Mouse (Mus musculus) E14TG2a.4 (cell line): ENCODE measurements around the gene Fshr.

Source experiments
- H3K27me3 ChIP-seq: 2 replicates; pipeline ENCODE4 v1.6.1; 2014; ENCODE audit warnings: low read length, control low read depth; ENCODE audit not compliant: insufficient read depth
- H3K36me3 ChIP-seq: 2 replicates; pipeline ENCODE4 v1.6.1; 2014; ENCODE audit warnings: low read length, control low read depth; ENCODE audit not compliant: insufficient read depth
- H3K4me1 ChIP-seq: replicated peaks from 2 replicates; pipeline ENCODE4 v1.6.1; 2014; ENCODE audit warnings: low read depth, low read length, control low read depth
- H3K4me3 ChIP-seq: replicated peaks from 2 replicates; pipeline ENCODE4 v1.5.1; 2014; ENCODE audit warnings: mild to moderate bottlenecking, low read length
- H3K9me3 ChIP-seq: 2 replicates; pipeline ENCODE4 v1.6.1; 2014; ENCODE audit warnings: low read length, control low read depth
- CTCF ChIP-seq: conservative IDR thresholded peaks from 2 replicates; pipeline ENCODE4 v1.5.1; 2014; ENCODE audit warnings: low read length
- NANOG ChIP-seq: IDR thresholded peaks from 2 replicates; pipeline ENCODE4 v1.6.1; 2014; ENCODE audit warnings: borderline replicate concordance, low read length, mixed read lengths
- POU5F1 ChIP-seq: IDR thresholded peaks from 2 replicates; pipeline ENCODE4 v1.6.1; 2014; ENCODE audit warnings: low read length, borderline replicate concordance

Fshr gene

DNA sequence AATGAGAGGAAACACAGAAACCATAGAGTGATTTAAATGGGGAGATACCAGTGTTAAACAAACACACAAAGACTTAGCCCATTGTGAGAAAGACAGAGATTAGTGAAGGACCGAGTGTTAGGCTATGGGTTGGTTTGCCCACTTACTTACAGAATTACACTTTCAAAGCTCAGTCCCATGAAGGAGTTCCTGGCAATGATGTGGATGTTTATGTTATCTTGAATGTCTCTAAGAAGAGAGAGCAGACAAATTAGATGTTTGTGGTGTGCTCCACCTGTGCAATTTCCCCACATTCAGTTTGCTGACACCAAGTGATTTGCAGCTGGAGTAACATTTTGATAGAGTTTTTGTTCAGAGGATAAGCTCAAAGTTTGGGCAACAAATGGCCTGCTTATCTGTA is 191.4 kb downstream of the Fshr start:
- TF ChIP-seq POU5F1 (no peak), NANOG (no peak), CTCF (no peak)
- H3K36me3 ChIP-seq: no peaks in the 10 kb centered on the region
- H3K27me3 ChIP-seq: no peaks in the 10 kb centered on the region
- no peaks in the 10 kb centered on the region for H3K4me1 ChIP-seq
- H3K9me3 ChIP-seq: no peaks in the 10 kb centered on the region
- no peak overlapping the region for H3K4me3 ChIP-seq

DNA sequence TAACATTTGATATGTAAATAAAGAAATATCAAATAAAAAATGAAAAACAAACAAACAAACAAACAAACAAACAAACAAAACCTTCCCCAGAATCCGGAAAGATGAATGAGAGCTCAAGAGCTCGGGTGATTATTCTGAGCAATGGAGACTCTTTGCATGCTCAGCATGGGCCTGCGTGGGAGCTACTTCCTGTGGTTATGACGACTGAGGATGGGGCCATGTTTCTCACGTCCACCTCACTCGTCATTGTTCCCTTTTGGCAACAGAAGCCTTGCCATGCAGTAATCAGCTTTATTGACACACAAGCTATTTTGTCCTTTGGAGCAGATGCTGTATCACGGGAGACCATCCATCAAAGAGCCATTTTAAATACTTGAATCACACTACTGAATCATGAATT is 191.8 kb downstream of the Fshr start:
- Histone ChIP-seq H3K4me3 (no peak overlapping the region), H3K4me1 (no peaks in the 10 kb centered on the region), H3K27me3 (no peaks in the 10 kb centered on the region), H3K9me3 (no peaks in the 10 kb centered on the region), H3K36me3 (no peaks in the 10 kb centered on the region)
- TF ChIP-seq CTCF (no peak), POU5F1 (no peak)

DNA sequence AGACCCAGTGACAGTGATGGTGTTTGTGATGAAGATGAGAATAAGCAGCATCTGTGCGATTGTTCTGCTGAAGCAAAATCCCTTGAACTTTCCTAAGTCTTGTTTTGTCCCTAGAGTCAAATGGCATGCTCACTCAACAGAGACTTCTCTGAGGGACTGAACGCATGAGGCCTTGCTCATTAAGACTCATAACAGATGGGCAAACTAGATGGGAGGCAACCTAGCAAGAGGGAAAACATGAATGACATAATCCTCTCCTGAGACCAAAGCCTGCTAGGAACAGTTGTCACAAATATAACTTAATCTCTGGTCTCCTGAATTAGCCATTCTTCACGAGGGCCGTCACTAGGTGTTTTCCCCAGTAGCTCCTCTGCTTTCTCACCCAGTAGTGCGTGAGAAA is 194.5 kb downstream of the Fshr start:
- TF ChIP-seq POU5F1 (no peak), NANOG (no peak), CTCF (no peak)
- no peaks in the 10 kb centered on the region for H3K9me3 ChIP-seq
- no peaks in the 10 kb centered on the region for H3K4me1 ChIP-seq
- no peaks in the 10 kb centered on the region for H3K27me3 ChIP-seq
- no peaks in the 10 kb centered on the region for H3K36me3 ChIP-seq
- H3K4me3 ChIP-seq: no peak overlapping the region

DNA sequence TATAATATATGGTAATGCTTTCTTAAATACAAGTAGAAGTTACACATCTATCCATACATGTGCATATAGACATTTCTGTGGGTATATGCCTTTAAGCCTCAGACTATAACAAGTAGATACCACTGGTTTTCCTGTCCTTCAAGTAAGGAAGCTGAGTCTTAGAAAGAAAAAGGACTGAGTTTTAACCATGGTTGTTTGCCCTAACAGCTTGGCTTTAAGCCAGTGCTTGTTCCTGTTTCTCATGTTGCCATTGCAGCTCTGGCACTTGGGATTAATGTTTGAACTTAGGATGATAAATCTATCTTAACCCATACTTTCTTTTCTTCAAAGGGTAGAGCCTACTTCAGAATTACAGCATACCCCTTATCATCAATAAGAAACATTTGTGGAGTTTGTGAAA is 200.6 kb downstream of the Fshr start:
- H3K4me3 ChIP-seq: no peak overlapping the region
- no peaks in the 10 kb centered on the region for H3K27me3 ChIP-seq
- no peaks in the 10 kb centered on the region for H3K36me3 ChIP-seq
- H3K4me1 ChIP-seq: no peaks in the 10 kb centered on the region
- TF ChIP-seq NANOG (no peak), CTCF (no peak), POU5F1 (no peak)
- no peaks in the 10 kb centered on the region for H3K9me3 ChIP-seq

DNA sequence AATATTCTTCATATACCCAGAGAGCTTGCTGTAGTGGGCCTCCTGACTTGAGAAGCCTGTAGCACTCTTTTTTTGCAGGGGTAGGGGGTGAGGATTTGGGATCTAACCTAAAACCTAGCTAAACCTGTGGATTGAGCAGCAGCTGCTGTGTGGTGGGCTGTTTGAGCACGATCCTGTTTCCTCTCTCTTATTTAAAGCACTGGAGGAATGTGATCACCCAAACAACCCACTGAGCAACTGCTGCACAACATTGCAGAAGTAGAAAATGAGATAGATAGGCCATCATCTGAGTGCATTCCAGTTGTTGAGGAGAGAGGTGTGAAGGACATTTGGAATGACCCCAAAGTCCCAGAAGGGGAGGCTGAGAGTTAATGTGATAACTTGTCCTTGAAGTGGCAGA is 202.2 kb downstream of the Fshr start:
- no peaks in the 10 kb centered on the region for H3K27me3 ChIP-seq
- H3K9me3 ChIP-seq: no peaks in the 10 kb centered on the region
- no peaks in the 10 kb centered on the region for H3K4me1 ChIP-seq
- TF ChIP-seq CTCF (no peak), NANOG (no peak), POU5F1 (no peak)
- H3K36me3 ChIP-seq: no peaks in the 10 kb centered on the region
- no peak overlapping the region for H3K4me3 ChIP-seq

DNA sequence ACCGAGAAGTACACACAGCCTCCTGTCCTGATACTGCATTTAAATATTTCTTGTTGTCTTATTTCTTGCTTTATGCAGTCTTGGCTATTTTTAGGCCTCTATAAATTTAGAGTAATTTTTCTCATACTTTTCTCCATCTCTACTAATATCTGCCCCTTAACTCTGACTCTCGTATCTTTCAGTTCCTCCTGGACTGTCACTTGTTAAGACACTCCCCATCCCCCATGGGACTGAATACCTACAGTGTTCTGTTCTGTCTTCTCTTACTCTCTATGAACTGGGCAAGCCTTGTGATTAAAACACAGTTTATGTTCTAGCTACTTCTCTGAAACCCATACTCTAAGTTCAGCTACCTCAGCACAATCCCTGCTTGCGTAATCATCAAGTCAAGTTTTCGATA is 209.2 kb downstream of the Fshr start:
- Histone ChIP-seq H3K4me3 (no peak overlapping the region), H3K4me1 (no peaks in the 10 kb centered on the region), H3K36me3 (no peaks in the 10 kb centered on the region), H3K9me3 (no peaks in the 10 kb centered on the region), H3K27me3 (no peaks in the 10 kb centered on the region)
- no peak for TF ChIP-seq CTCF
- TF ChIP-seq NANOG: no peak
- TF ChIP-seq POU5F1: no peak

DNA sequence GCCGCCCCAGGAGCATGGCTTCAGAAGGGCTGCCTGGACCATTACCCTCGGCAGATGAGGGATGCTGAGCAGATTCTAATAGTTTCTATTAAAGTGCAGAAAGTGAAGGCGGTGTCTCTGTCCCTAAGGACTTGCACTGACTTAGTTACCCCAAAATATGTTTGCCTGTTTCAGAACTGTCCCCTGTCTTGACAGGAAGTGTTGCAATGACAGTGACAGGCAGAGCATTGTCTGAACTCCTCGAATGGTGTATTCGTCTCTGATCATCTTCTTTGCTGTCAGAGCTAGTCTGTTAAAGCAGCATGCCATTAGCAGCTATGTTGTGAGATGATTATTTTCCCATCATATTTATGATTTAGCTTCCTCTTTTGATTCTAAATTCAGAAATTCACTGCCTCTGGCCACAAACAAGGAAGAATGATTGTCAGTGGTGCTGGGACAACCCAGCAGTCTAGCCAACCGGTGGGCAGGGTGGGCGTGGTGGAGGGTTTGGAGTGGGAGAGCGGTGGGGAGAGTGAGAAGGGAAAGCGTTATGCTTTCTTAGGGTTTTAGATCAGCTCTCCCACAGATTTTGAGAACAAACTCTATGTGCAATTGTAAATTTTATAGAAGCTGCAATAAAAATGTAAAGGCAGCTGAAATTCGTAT is 219.6 kb downstream of the Fshr start:
- H3K9me3 ChIP-seq: no peaks in the 10 kb centered on the region
- TF ChIP-seq CTCF (no peak), POU5F1 (no peak), NANOG (no peak)

DNA sequence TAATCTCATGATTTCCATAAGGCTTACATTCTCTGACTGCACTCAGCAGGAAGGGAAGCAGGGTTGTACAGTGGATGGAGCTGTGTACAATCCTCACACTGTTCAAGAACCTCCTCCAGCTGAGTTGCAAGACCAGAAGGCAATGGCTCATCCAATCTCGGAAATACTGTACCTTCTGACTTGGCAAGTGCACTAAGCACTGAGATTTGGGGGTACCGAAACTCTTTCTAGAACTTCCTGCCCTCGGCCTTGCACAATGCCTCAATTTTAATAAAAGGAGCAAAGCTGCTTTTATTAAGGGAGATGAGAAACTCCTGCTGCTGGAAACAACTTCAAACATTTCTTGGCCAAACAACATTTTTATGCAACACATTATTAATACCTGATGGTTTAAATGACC is 225.9 kb downstream of the Fshr start:
- no peaks in the 10 kb centered on the region for H3K4me1 ChIP-seq
- TF ChIP-seq CTCF: no peak
- TF ChIP-seq POU5F1: no peak
- TF ChIP-seq NANOG: no peak
- H3K4me3 ChIP-seq: no peak overlapping the region
- H3K36me3 ChIP-seq: no peaks in the 10 kb centered on the region
- H3K9me3 ChIP-seq: no peaks in the 10 kb centered on the region
- no peaks in the 10 kb centered on the region for H3K27me3 ChIP-seq

More for the DNA sequence above, 219.6 kb downstream of the Fshr start:
- Histone ChIP-seq H3K36me3 (no peaks in the 10 kb centered on the region), H3K4me1 (no peaks in the 10 kb centered on the region), H3K4me3 (no peak overlapping the region), H3K27me3 (no peaks in the 10 kb centered on the region)

DNA sequence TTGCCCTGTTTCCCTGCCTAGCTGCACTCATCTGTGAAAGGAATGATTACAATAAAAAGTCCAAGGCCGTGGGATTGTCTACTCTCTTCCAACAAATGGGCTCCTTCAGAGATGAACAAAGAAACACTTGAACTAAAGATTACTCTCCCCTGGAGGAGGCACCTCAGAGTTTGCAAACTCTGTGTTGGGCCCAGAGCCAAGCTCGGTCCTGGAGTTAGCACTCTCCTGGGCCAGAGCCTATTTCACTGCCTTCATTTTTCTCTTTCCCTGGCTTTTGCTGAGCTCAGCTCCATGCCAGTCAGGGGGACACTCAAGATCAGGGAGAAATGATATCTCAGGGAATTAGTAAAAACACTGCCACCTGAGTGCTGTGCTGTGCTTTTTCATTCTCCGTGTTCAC is 234.4 kb downstream of the Fshr start:
- peaks cover 2% of the 10 kb centered on the region; the same call in 1 of the 2 replicates for H3K27me3 ChIP-seq
- no peaks in the 10 kb centered on the region for H3K36me3 ChIP-seq
- no peak overlapping the region for H3K4me3 ChIP-seq
- no peaks in the 10 kb centered on the region for H3K4me1 ChIP-seq
- TF ChIP-seq POU5F1 (no peak), NANOG (peak; percentile 29; the same call in 1 of the 2 replicates), CTCF (no peak)
- H3K9me3 ChIP-seq: 0 out of 2 replicates have a peak, but pooled peaks cover 3% of the 10 kb centered on the region
